Mouse (Mus musculus) intestine, embryonic 14.5 days (tissue): ENCODE measurements around the gene Miip. TPM values are rescaled to one million over a fixed set of nuclear protein-coding genes. Genes with fewer than 3 reads are reported as not detected.
"Not testable (repeated sequence)": the region's sequence is repeated elsewhere in the genome, so short reads cannot be mapped to it uniquely, and the experiment has no call there.

Experiments
- ATAC-seq: fragments of 200-750 bp; cut with Nextera tagmentation; replicated peaks from 2 replicates; pipeline ENCODE4 v1.8.0; 2017; ENCODE audit warnings: low read depth, moderate number of reproducible peaks, moderate TSS enrichment, moderate library complexity; ENCODE audit not compliant: low FRiP score, low TSS enrichment
- DNase-seq: peaks from one replicate; pipeline ENCODE4 v3.0.0-alpha.2; 2018; ENCODE audit warnings: low spot score
- H3K27ac ChIP-seq: fragments of 300-500 bp; sonication (generic); 2 replicates; pipeline ENCODE4 v1.5.1; 2014; ENCODE audit warnings: low read depth, mild to moderate bottlenecking, control low read depth
- H3K27me3 ChIP-seq: fragments of 300-500 bp; sonication (generic); replicated peaks from 2 replicates; pipeline ENCODE4 v1.6.1; 2014; ENCODE audit warnings: low read length, control low read depth; ENCODE audit not compliant: control insufficient read depth, insufficient read depth
- H3K36me3 ChIP-seq: fragments of 300-500 bp; sonication (generic); 2 replicates; pipeline ENCODE4 v1.6.1; 2014; ENCODE audit warnings: low read length, control low read depth; ENCODE audit not compliant: control insufficient read depth, insufficient read depth
- H3K4me1 ChIP-seq: fragments of 300-500 bp; sonication (generic); replicated peaks from 2 replicates; pipeline ENCODE4 v1.6.1; 2014; ENCODE audit warnings: low read length, control low read depth, mixed read lengths; ENCODE audit not compliant: control insufficient read depth, insufficient read depth
- H3K4me2 ChIP-seq: fragments of 300-500 bp; sonication (generic); 2 replicates; pipeline ENCODE4 v1.6.1; 2014; ENCODE audit warnings: low read length
- H3K4me3 ChIP-seq: fragments of 300-500 bp; sonication (generic); 2 replicates; pipeline ENCODE4 v1.5.1; 2014; ENCODE audit warnings: low read depth, low read length, control low read depth, mixed read lengths
- H3K9ac ChIP-seq: fragments of 300-500 bp; sonication (generic); 2 replicates; pipeline ENCODE4 v1.6.1; 2014; ENCODE audit warnings: mild to moderate bottlenecking, low read length
- H3K9me3 ChIP-seq: fragments of 300-500 bp; sonication (generic); 2 replicates; pipeline ENCODE4 v1.6.1; 2016; ENCODE audit warnings: low read length, control low read depth; ENCODE audit not compliant: control insufficient read depth
- WGBS: fragments of 180-500 bp; shearing (Covaris S2); extraction: QIAGEN DNeasy Blood & Tissue Kit; methylation state at CpG from one replicate; pipeline ENCODE4 v1.1.7; 2014; 5-methylcytosine and 5-hydroxymethylcytosine counted together
- polyA plus RNA-seq: library from polyadenylated mRNA; unstranded; fragments of >200 nt; fragmentation: Nextera tagmentation; extraction: Ambion mirVana; gene quantifications from 2 replicates; pipeline ENCODE4 v1.2.1, GENCODE M21; 2014

Gene Miip
- polyA plus RNA-seq, 1 experiment from 2014 or later: 32.1 TPM

DNA sequence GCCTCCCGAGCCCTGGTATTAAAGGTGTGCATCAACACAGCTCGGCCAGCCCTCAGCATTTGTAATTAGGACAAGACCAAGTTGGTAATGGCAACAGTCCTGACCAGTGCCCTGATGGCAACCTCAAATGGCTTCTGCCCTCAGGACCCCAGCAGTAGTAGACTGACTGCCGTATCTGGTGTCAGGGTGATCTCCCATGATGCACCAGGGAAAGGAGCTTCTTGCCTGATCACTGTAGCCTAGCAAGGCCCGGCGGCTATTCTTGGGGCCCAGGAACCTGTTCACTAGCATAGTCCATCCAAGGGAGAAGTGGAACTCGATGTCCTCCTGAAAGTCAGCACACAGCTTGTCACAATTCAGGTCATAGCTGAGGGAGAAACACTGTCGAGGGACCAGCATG, 13.2 kb upstream of the Miip start:
- WGBS: 95% methylated on average over 7 of the region's 7 CpGs
- no peak for DNase-seq
- Histone ChIP-seq H3K36me3 (peaks cover 89% of the 10 kb centered on the region), H3K4me1 (no peaks in the 10 kb centered on the region), H3K9ac (no peak overlapping the region), H3K27ac (no peak overlapping the region), H3K4me2 (no peak overlapping the region), H3K27me3 (no peaks in the 10 kb centered on the region), H3K4me3 (no peak overlapping the region), H3K9me3 (no peaks in the 10 kb centered on the region)
- no peak for ATAC-seq

DNA sequence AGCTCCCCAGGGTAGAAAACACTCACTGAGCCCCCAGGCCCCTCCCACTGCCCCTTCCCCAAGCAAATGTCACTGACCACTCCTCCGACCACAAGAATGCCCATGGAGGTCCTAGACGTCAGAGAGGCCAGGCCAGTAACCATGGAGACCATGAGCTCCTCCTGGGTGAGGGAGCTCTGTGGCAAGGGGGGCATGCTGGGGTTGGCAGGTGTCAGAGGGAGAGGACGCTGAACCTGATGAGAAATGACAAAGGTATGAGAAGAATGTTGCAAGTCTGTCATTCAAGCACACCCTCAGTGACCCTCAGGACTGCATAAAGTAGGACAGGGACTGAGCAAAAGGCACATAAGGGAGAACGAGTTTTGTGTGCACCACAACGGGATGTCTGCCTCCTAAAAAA, 11.2 kb upstream of the Miip start:
- Histone ChIP-seq H3K4me2 (no peak overlapping the region), H3K4me1 (no peaks in the 10 kb centered on the region), H3K9ac (no peak overlapping the region), H3K4me3 (no peak overlapping the region), H3K9me3 (no peaks in the 10 kb centered on the region), H3K36me3 (peaks cover 89% of the 10 kb centered on the region), H3K27me3 (no peaks in the 10 kb centered on the region), H3K27ac (no peak overlapping the region)
- no peak for ATAC-seq
- 54% methylated on average over 5 of the region's 5 CpGs for WGBS
- DNase-seq: no peak

GRCm38 (mm10) chr4:147879456-147879855, 10.8 kb upstream of the Miip start:
- ATAC-seq (no peak), DNase-seq (no peak)
- no peak overlapping the region for H3K9ac ChIP-seq
- H3K4me3 ChIP-seq: no peak overlapping the region
- H3K36me3 ChIP-seq: peaks cover 89% of the 10 kb centered on the region
- 72% methylated on average over 2 of the region's 2 CpGs for WGBS
- H3K27me3 ChIP-seq: no peaks in the 10 kb centered on the region
- no peaks in the 10 kb centered on the region for H3K4me1 ChIP-seq
- H3K9me3 ChIP-seq: no peaks in the 10 kb centered on the region
- no peak overlapping the region for H3K27ac ChIP-seq
- H3K4me2 ChIP-seq: no peak overlapping the region

- no peak overlapping the region for H3K27ac ChIP-seq
- peaks cover 90% of the 10 kb centered on the region for H3K36me3 ChIP-seq
- no peaks in the 10 kb centered on the region for H3K4me1 ChIP-seq
- no peaks in the 10 kb centered on the region for H3K27me3 ChIP-seq
- H3K9me3 ChIP-seq: no peaks in the 10 kb centered on the region
- H3K4me2 ChIP-seq: no peak overlapping the region
- WGBS: 95% methylated on average over 9 of the region's 9 CpGs
- no peak for ATAC-seq
- H3K4me3 ChIP-seq: no peak overlapping the region
- DNase-seq: no peak
- no peak overlapping the region for H3K9ac ChIP-seq
Observed at GRCm38 (mm10) chr4:147878537-147878936, 9.9 kb upstream of the Miip start.

GRCm38 (mm10) chr4:147875852-147876575, 7.4 kb upstream of the Miip start:
- Histone ChIP-seq H3K4me2 (no peak overlapping the region), H3K27me3 (no peaks in the 10 kb centered on the region), H3K36me3 (peaks cover 80% of the 10 kb centered on the region), H3K4me3 (no peak overlapping the region), H3K4me1 (no peaks in the 10 kb centered on the region), H3K9me3 (no peaks in the 10 kb centered on the region), H3K27ac (no peak overlapping the region), H3K9ac (no peak overlapping the region)
- DNase-seq (no peak), ATAC-seq (no peak)
- 88% methylated on average over 4 of the region's 4 CpGs for WGBS

GRCm38 (mm10) chr4:147869238-147869637, 622 bp upstream of the Miip start:
- peak overlapping the region; percentile 65 for H3K27ac ChIP-seq
- H3K36me3 ChIP-seq: peaks cover 37% of the 10 kb centered on the region
- DNase-seq (peak; percentile 61), ATAC-seq (no peak)
- H3K9ac ChIP-seq: peak overlapping the region; percentile 63
- no peaks in the 10 kb centered on the region for H3K27me3 ChIP-seq
- peaks cover 19% of the 10 kb centered on the region for H3K4me1 ChIP-seq
- peak overlapping the region; percentile 83 for H3K4me3 ChIP-seq
- peak overlapping the region; percentile 82 for H3K4me2 ChIP-seq
- 17% methylated on average over 5 of the region's 5 CpGs for WGBS
- H3K9me3 ChIP-seq: no peaks in the 10 kb centered on the region

DNA sequence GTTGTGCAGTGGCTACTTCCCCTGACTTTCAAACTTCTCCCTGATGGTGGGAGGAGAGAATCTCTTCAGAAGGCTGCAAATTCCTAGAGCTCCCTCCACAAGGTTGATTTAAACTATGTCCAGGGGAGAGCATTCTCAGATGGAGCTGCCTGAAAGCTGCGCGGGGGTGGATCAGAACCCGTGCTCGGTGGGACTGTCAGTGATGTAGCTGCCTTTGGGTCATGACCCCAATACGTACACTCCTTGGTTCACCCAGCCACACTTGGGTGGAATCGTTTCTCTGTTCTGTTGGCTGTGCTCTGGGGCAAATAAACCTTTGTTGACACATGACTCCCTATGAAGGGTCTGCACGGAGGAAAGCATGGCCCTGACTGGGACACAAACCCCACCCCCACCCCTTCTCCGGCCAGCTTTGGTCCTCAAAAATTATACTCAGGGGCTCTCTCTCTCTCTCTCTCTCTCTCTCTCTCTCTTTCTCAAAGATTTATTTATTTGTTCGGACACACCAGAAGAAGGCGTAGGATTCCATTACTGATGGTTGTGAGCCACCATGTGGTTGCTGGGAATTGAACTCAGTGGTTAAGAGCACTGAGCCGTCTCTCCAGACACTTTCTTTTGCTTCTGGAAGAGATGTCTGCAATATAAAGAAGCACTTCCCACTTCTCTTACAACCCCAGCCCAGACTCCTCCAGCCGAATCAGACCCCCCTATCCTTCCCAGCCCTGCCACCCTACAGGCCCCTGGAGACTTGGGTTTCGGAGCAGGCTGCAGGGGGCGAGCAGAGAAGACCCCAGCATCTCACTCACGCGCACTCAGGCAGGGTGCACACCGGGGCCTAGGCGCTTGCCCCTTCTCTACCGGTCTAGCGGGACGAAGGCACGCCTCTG, 810 bp downstream of the Miip start:
- Histone ChIP-seq H3K27me3 (no peaks in the 10 kb centered on the region), H3K27ac (peak overlapping the region; percentile 84), H3K4me3 (peak overlapping the region; percentile 83), H3K9ac (peak overlapping the region; percentile 66), H3K4me2 (peak overlapping the region; percentile 60), H3K4me1 (peaks cover 19% of the 10 kb centered on the region), H3K36me3 (peaks cover 36% of the 10 kb centered on the region), H3K9me3 (no peaks in the 10 kb centered on the region)
- DNase-seq (no peak), ATAC-seq (no peak)
- 3% methylated on average over 22 of the region's 22 CpGs for WGBS

DNA sequence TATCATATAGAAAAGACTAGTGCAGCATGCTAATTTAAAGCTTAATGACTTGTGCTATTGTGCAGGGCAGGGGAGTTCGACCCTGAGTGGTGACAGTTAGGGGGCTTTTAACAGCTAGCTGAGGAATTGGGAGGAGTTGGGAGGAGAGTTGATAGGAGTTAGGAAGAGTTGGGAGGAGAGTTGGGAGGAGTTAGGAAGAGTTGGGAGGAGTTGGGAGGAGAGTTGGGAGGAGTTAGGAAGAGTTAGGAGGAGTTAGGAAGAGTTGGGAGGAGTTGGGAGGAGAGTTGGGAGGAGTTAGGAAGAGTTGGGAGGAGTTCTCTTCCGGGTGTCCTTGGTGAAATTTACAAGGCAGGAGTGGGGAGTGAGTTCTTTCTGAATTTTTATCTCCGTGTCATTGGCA, 1.8 kb downstream of the Miip start:
- Histone ChIP-seq H3K4me2 (peak overlapping the region; percentile 60; the same call in 1 of the 2 replicates), H3K4me1 (peaks cover 19% of the 10 kb centered on the region), H3K36me3 (peaks cover 39% of the 10 kb centered on the region)
- not testable (repeated sequence) for DNase-seq, H3K9ac ChIP-seq, H3K27me3 ChIP-seq, H3K9me3 ChIP-seq, H3K27ac ChIP-seq, H3K4me3 ChIP-seq, ATAC-seq
- WGBS: 47% methylated on average over 3 of the region's 3 CpGs
